Mouse (Mus musculus) brain, embryonic 14.5 days (tissue): Measurements from ENCODE around the gene C2cd5. TPM values are rescaled to one million over a fixed set of nuclear protein-coding genes. Genes with fewer than 3 reads are reported as not detected.
"Not testable (repeated sequence)": the region's sequence is repeated elsewhere in the genome, so short reads cannot be mapped to it uniquely, and the experiment has no call there.

ENCODE experiments used
- DNase-seq: peaks from one replicate; pipeline ENCODE4 v3.0.0-alpha.2; 2011; ENCODE audit warnings: low read depth
- CTCF ChIP-seq: fragments of 200-500 bp; IDR thresholded peaks from 2 replicates; pipeline ENCODE4 v1.5.1; 2012; ENCODE audit warnings: inconsistent platforms, mild to moderate bottlenecking, moderate library complexity, borderline replicate concordance; ENCODE audit not compliant: insufficient read depth, insufficient read length; ENCODE audit errors: extremely low read depth
- POLR2A ChIP-seq: fragments of 200-500 bp; IDR thresholded peaks from 2 replicates; pipeline ENCODE4 v1.6.1; 2012; ENCODE audit warnings: mild to moderate bottlenecking, inconsistent platforms, borderline replicate concordance; ENCODE audit not compliant: poor library complexity, insufficient read depth, insufficient read length, severe bottlenecking; ENCODE audit errors: extremely low read depth
- polyA plus RNA-seq: library from polyadenylated mRNA; depleted of rRNA; stranded (reverse); fragments of >200 nt; gene quantifications from 2 replicates; pipeline ENCODE4 v1.2.3, GENCODE M21; 2012; rRNA removed

Gene C2cd5
- polyA plus RNA-seq, result 77.8 and 93.5 TPM in 2 replicates

- DNase-seq, result peak; percentile 99
- TF ChIP-seq CTCF (no peak), POLR2A (peak; percentile 49)
These were observed at the start of gene C2cd5 for GRCm38 (mm10) chr6:143099681-143100382. Gene C2cd5, minus strand, starts transcription at chr6:143100141.

- no peak for TF ChIP-seq POLR2A
- TF ChIP-seq CTCF, result no peak
- no peak for DNase-seq
These were observed 48.9 kb upstream of the C2cd5 start for GRCm38 (mm10) chr6:143148868-143149267.

- DNase-seq, result no peak
- TF ChIP-seq CTCF (no peak), POLR2A (no peak)
These were observed 46.8 kb upstream of the C2cd5 start for GRCm38 (mm10) chr6:143146756-143147155.

DNA sequence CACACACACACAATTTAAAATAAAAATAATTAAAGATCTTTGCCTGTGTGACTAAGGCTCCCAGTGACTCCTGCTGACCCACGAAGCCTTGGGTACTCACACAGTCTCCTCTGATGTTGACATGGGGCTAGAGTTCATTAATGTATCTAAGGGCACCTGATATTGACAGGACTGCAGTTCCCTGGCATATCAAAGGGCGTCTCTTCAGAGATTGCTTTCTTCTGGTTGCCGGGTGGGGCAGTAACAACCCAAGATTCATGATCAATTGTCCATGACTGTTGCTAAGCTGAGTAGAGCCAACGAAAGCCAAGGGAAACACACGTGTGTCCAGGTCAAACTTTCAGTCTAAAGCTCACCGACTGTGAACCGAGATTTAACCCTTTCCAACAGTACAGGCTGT, 45.1 kb upstream of the C2cd5 start:
- TF ChIP-seq CTCF, result no peak
- TF ChIP-seq POLR2A, result no peak
- no peak for DNase-seq

DNA sequence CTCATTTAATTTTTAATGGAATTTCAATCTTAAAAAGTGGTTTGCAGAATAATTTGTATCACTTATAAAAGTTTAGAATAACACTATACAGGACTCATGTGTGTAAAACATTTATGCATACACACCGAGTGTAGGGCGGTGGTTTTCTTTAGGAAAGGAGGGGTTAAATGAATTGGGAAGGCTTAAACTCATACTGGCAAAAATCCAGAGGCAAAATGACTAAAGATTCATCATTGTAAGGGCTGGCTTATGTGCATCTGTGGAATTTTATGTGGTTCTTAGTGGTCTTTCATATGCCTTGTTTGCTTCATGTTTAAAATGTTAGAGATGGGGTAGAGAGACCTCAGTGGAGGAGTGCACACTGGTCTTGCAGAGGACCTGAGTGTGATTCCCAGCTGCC, 44.6 kb upstream of the C2cd5 start:
- no peak for TF ChIP-seq CTCF
- TF ChIP-seq POLR2A, result no peak
- no peak for DNase-seq

DNA sequence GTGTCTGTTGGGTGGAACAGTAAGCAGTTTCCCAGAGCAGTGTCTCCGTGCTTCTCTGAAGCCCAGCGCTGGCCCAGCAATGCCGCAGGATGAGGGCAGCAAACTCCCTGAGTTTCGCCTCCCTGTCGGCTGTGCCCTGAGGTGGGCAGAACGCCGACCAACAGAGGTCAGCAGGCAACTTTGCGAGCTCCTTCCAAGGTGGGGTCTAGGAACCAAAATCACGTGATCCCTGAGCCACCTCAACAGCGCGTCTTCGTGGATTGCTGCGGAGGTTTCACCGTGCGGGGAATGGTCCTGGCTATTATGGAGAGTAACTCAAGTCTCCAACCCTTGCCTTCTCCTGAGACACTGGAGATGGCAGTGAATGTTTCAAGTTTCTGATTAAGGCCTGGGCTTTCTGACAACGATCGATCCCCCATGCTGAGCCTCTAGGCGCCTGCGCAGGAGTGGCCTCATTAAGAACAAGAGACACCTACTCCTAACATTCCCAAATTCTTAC, 43.9 kb upstream of the C2cd5 start:
- TF ChIP-seq CTCF (no peak), POLR2A (no peak)
- peak; percentile 34 for DNase-seq

- TF ChIP-seq CTCF (no peak), POLR2A (no peak)
These were observed 43.4 kb upstream of the C2cd5 start for GRCm38 (mm10) chr6:143143321-143143720.

DNA sequence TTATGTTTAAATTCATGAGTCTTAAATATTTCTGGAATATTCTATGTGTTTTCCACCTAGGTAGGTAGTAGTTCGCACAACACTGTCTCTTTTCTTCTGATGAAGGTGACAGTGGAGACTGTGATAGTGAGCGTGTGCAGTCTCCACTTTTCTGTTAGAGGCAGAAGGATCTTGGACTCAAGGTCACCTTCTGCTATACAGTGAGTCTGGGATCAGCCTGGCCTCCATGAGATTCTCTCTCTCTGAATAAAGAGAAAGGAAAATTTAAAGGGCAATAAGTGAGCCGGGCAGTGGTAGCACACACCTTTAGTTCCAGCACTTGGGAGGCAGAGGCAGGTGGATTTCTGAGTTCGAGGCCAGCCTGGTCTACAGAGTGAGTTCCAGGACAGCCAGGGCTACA, 42.9 kb upstream of the C2cd5 start:
- no peak for DNase-seq
- TF ChIP-seq CTCF (no peak), POLR2A (no peak)

More at GRCm38 (mm10) chr6:143143321-143143720, 43.4 kb upstream of the C2cd5 start:
- peak; percentile 13 for DNase-seq

GRCm38 (mm10) chr6:143141624-143142592, 42.0 kb upstream of the C2cd5 start:
- DNase-seq, result not testable (repeated sequence)

GRCm38 (mm10) chr6:143140884-143141283, 40.9 kb upstream of the C2cd5 start:
- TF ChIP-seq POLR2A, result no peak
- TF ChIP-seq CTCF, result no peak
- DNase-seq, result no peak

DNA sequence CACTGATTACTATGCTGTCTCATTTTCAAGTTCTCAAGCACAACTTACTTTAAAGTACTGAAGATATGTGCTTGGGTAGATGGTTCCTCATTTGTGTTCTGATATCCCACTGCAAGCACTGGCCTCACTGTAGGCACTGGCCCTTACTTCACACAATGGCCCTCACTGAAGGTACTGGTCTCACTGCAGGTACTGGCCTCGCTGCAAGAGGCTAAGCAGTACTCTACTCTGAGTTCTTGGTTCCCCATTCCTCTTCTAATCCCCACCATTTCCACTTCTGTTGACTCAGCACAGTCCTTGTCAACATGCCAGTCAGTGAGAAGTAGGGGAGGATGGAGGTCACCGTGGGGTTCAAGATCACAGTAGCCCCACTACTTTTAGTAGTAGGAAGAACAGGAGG, 39.5 kb upstream of the C2cd5 start:
- DNase-seq, result no peak
- no peak for TF ChIP-seq POLR2A
- no peak for TF ChIP-seq CTCF
